Mouse (Mus musculus): ENCODE results near the gene Pfn1. TPM values are rescaled to one million over a fixed set of nuclear protein-coding genes. Genes with fewer than 3 reads are reported as not detected.
A peak's percentile ranks its signal among the peaks of the same experiment; 100 is the strongest.

Gene Pfn1
- total RNA-seq, 2 experiments from 2014 or later = 346 to 373 TPM

DNA sequence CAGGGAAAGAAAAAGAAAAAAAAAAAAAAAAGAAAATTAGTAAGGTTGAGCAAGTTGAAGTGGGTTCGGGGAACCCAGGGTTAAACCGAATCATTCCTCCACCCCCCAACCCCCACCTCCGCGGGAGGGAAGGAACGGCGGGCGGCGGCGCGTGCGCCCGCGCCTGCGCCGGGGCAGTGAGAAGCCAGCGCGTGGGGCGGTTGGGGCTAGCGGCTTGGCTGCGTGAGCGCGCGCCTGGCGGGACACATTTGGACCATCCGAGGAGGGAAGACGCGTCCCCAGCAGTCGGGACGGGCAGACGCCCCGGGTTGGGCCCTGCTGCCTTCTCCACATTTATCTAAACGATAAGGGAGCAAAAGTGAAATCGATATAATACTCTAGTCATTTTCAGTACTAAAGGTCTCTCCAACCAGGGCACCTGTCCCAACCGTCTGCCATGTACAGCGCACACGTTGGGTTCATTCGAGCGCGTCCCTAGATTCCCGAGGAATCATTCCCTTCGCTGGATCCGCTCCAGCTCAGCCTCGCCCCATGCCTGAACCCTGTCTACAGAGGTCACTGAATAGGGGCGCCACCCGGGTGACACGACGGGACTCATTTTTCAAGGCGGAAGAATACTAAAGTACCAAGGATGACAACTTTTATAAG is 603 bp upstream of the Pfn1 start:
- DNase-seq = peak; percentile 75

- no peak for DNase-seq
These were observed 873 bp downstream of the Pfn1 start for GRCm38 (mm10) chr11:70653345-70654197.

DNA sequence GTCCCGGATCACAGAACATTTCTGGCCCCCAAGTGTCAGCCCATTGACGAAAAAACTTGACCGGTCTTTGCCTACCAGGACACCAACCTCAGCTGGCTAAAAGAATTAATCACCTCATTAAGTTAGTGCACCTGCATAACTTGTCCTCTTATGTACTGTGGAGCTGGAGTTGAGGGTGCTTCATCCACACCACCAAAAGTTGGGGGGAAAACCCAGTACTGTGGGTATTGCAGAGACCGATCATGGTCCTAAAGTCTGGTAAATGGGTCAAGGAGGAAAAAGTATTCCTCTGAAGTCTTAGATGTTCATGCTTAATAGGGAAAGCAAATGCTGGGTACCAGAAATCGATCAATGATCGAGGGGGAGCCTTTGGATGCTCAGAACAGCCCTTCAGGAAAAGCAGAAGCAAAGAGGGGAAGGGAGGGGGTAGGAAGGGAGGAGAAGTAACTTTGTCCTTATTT is 1.5 kb downstream of the Pfn1 start:
- DNase-seq = no peak

GRCm38 (mm10) chr11:70652029-70652883 is 2.2 kb downstream of the Pfn1 start:
- no peak for DNase-seq

DNA sequence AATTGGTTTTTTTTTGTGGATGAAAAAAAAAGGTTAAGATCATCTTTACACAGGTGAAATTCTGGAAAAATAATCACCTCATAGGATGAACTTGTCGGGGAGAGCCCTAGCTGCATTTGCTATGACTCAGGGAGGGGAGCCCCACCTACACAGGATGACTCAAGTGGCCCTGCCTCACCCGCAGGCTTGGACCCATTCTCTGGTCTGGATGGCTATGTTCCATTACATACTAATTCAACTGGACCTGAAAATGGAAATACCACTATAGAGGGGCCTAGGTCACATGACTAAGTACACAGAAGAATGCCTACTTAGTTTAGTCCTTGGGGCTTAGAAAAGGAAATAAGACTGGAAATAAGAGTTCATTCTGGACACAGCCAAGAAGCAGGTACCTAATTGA is 3.1 kb downstream of the Pfn1 start:
- no peak for DNase-seq

DNA sequence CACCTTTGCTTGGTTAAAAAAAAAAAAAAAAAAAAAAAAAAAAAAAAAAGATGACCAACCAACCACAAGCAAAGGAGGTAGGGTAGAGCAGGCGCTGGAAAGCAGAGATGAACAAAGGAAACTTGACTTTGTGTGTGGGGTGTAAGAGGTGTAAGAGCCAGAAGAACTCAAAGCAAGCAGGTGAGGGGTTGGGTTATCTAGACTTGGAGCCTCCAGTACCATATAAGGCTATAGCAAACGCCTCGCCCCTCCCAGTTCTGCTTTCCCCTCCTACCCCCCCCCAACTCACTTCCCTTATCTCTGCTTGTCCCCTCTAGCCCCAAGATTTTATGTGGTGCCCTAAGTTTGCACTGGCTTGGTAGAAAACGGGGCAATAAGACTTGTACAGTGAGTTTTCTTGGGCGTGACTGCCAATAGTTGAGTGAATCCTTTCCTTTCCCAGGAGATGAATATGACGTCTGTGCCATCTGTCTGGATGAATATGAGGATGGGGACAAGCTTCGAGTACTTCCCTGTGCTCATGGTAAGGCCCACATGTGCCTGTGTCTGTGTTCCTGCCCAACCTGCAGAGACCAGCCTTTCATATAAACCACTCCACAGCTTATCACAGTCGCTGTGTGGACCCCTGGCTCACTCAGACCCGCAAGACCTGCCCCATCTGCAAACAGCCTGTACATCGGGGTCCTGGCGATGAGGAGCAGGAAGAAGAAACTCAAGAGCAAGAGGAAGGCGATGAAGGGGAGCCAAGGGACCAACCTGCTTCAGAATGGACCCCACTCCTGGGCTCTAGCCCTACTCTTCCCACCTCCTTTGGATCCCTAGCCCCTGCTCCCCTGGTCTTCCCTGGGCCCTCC is 3.9 kb downstream of the Pfn1 start:
- DNase-seq = no peak

DNA sequence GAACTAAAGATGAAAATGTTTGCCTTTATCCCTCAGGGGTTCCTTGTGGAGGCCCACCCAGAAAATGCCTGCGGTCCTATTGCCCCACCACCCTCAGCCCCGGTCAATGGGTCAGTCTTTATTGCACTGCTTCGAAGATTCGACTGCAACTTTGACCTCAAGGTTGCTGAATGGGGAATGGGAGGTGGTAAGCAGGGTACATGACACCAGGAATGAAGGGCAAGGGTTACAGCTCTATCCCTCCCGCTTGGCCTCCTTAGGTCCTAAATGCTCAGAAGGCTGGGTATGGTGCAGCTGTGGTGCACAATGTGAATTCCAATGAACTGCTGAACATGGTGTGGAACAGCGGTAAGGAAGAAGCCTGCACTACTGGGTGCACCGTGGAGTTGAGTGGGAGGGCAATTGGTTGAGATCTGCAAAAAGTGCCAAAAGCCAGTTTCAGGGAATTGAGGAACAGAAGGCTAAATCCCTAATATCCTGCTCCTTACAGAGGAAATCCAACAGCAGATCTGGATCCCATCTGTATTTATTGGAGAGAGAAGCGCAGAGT is 5.2 kb downstream of the Pfn1 start:
- DNase-seq = no peak

DNA sequence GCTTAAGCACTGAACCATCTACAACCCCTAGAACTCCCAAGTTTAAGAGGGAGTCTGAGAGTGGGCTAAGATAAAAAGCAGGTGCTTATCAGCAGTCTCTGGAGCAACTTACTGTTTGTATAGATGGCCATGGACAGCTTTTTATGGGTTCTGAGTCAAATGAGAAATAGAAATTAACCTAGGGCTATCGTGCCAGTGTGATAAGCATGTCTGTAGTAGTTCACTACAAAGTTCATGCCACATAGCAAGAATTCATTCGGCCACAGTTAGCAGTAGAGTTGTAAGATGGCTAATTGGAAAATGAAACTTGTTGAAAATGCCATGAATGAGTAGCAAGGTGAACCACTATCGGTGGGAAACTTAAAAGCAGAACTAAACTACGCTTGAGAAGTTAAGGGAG is 5.9 kb downstream of the Pfn1 start:
- no peak for DNase-seq

- DNase-seq = no peak
These were observed 6.6 kb downstream of the Pfn1 start for GRCm38 (mm10) chr11:70647716-70648420.

DNA sequence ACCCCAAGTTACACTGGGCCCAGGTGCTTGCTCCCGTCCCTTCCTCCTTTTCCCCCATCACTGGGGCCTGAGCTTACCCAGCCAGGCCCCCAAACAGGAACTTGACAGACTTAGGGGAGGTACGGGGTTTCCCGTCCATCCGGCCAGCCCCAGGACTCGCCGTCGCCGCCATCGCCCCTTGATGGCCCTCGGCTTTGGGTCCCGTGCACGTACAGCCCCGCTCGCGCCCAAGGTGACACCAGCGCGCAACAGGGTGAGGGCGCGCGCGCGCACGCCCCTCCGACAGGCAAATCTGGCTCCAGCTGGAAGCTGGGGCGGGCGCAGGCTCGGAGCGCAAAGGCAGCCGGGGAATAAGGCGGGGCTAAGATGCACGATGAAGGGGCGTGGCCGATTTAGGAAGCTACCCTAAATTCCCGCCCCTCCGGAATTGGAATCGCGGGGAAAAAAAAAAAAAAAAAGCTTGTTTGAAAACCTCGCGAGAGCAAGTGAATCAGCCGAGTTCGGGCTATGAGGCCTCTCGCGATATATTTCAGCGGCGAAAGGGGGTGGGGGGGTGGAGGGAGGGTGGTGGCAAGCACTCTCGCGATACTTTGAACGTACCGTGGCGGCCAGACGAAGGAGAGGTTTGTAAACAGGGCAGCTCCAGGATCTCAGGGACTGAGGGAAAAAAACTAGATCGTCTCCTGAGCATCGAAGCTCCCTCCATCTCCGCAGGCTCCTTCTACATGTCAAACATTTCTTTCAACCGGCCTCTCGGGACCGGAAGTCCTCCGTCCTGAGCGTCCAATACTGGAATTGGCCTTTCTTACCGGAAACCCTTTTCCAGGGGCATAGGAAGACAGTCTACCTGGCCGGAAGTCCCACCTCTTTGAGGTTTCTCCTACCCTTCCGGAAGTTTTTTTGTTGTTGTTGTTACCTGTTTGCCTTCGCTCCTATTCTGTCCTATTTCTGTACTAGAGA is 7.5 kb downstream of the Pfn1 start, which contains the start of the genes Rnf167 and Slc25a11:
Gene Rnf167 (plus strand): TSS at position 545 of the 960 bp plus-strand sequence.
Gene Slc25a11 (minus strand): TSS at position 789 of the 960 bp plus-strand sequence.
- peak; percentile 94 to 95 for DNase-seq

GRCm38 (mm10) chr11:70646259-70646555 is 8.2 kb downstream of the Pfn1 start:
- DNase-seq = no peak

DNA sequence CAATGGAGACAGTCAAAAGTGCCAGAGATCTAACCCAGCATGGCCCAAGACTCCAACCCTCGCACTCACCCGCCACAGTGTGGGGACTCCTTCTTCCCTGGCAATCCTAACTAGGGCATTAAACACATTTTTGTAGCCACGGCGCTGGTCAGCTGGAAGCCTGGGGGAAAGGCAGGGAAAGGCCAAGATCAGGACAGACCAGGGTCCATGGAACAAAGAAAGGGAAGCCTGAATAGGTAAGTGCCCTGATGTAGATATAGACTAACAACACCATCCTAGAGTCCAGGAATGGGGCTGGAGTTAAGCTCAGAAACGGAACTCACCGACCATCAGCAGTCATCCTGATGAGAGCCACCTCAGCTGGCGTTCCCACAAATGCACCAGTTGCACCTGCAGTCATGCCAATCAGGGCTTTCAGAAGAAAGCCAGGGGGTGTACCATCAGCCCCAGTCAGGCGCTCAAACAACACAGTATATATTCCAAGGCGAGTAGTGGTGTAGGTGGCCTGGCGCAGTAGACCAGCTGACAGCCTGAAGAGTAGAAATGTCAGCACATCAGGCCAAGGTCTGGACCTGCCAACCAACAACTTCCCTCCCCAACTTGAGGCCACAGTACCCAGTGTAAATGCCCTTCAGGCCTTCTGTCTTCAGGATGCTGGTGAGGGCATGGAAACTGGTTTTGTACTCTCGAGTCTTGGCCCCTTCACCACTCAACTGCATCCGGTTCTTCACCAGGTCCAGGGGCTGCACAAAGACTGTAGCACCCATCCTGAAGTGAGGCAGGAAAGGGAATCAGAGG is 8.8 kb downstream of the Pfn1 start:
- DNase-seq = no peak

- no peak for DNase-seq
These were observed 9.8 kb downstream of the Pfn1 start for GRCm38 (mm10) chr11:70644564-70645103.

DNA sequence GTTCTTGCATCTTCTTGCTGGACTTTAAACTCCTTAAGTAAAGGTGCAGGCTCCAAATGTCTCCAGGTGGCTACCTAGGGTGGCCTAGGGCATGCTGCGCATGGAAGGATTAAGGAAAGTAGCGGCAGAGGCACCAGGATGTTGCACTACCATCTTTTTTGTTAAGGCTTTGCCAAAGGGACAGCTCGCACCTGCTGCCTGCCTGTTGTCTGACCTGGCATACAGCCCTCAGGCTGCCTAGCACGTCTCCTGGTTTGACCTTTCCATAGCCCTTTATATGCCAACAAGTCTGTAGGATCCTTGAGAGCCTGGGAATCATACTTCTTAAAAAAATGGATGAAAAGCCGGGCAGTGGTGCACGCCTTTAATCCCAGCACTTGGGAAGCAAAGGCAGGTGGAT is 11.4 kb downstream of the Pfn1 start:
- no peak for DNase-seq

GRCm38 (mm10) chr11:70641241-70641640 is 13.2 kb downstream of the Pfn1 start:
- no peak for DNase-seq

- no peak for DNase-seq
These were observed 14.5 kb downstream of the Pfn1 start for GRCm38 (mm10) chr11:70639976-70640375.

DNA sequence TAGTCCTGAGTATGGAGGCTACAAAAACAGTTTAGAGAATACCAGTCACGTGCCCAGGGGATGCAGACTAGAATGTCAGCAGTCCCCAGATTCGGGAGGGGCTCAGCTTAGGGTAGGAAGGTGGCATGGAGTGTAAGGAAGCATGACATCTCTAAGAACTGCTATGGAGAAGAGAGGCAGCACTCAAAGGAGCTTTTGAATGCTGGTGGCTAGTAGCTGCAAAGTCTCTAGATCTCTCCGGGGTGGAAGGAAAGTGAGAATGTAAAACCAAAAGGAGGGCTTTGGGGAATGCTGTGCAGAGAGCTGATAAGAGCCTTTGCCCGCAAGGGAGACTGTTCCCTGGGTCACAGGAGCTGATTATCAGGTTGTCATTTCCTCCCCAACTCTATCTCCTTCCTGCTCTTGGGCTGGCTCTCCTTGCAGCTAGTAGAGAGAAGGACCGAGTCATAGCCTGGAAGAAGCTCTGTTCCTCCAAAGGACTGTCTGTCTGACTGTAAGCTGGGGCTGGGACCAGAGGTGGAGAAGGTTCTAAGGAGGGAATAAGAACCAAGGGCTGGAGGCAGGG is 15.6 kb downstream of the Pfn1 start, which contains the start of gene Gp1ba:
Gene Gp1ba (plus strand): TSS at position 409 of the 565 bp plus-strand sequence.
- DNase-seq = no peak

DNA sequence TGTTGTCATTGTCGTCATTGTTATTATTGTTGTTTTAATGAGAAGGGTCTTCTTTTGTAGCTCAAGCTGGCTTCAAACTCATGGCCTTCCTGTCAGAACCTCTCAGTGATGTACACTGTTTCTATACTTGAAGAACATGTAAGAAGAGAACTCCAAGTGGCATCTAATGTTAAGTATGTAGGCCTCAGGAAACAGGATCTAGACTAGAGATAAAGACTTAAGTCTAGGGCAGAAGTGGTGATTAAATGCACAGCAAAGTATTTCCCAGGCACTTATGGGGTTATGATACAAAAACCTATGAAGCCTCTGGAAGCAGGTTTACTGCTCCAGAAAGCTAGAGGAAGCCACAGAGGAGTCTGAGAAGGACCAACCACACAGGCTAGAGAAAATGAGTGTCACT is 16.2 kb downstream of the Pfn1 start:
- no peak for DNase-seq

All from layer of hippocampus, postnatal 36 days (tissue).